Mouse (Mus musculus) kidney, embryonic 14.5 days (tissue): ENCODE measurements around the gene Rabl2. TPM values are rescaled to one million over a fixed set of nuclear protein-coding genes. Genes with fewer than 3 reads are reported as not detected.

ENCODE experiments used
- ATAC-seq: fragments of 200-750 bp; cut with Nextera tagmentation; 2 replicates; pipeline ENCODE4 v1.8.0; 2017; ENCODE audit warnings: moderate number of reproducible peaks, mild to moderate bottlenecking, moderate TSS enrichment, moderate library complexity; ENCODE audit not compliant: low FRiP score, low TSS enrichment
- H3K27ac ChIP-seq: fragments of 300-500 bp; sonication (generic); 2 replicates; pipeline ENCODE4 v1.5.1; 2014; ENCODE audit warnings: low read depth, mild to moderate bottlenecking, low read length, moderate library complexity, mixed read lengths
- H3K27me3 ChIP-seq: fragments of 300-500 bp; sonication (generic); 2 replicates; pipeline ENCODE4 v1.6.1; 2014; ENCODE audit warnings: mild to moderate bottlenecking, low read length; ENCODE audit not compliant: control insufficient read depth, insufficient read depth
- H3K36me3 ChIP-seq: fragments of 300-500 bp; sonication (generic); 2 replicates; pipeline ENCODE4 v1.6.1; 2014; ENCODE audit warnings: low read length, mixed read lengths; ENCODE audit not compliant: control insufficient read depth, insufficient read depth
- H3K4me1 ChIP-seq: fragments of 300-500 bp; sonication (generic); 2 replicates; pipeline ENCODE4 v1.6.1; 2014; ENCODE audit warnings: low read length, mixed read lengths; ENCODE audit not compliant: control insufficient read depth, insufficient read depth
- H3K4me2 ChIP-seq: fragments of 300-500 bp; sonication (generic); replicated peaks from 2 replicates; pipeline ENCODE4 v1.6.1; 2014; ENCODE audit warnings: low read depth, mild to moderate bottlenecking, low read length
- H3K4me3 ChIP-seq: fragments of 300-500 bp; sonication (generic); 2 replicates; pipeline ENCODE4 v1.5.1; 2014; ENCODE audit warnings: mild to moderate bottlenecking, low read length
- H3K9ac ChIP-seq: fragments of 300-500 bp; sonication (generic); 2 replicates; pipeline ENCODE4 v1.6.1; 2014; ENCODE audit warnings: low read depth, mild to moderate bottlenecking, low read length, moderate library complexity
- H3K9me3 ChIP-seq: fragments of 300-500 bp; sonication (generic); 2 replicates; pipeline ENCODE4 v1.6.1; 2016; ENCODE audit warnings: low read length; ENCODE audit not compliant: control insufficient read depth
- WGBS: fragments of 180-500 bp; shearing (Covaris S2); extraction: QIAGEN DNeasy Blood & Tissue Kit; methylation state at CpG from one replicate; pipeline ENCODE4 v1.1.7; 2014; 5-methylcytosine and 5-hydroxymethylcytosine counted together
- polyA plus RNA-seq: library from polyadenylated mRNA; unstranded; fragments of >200 nt; fragmentation: Nextera tagmentation; extraction: Ambion mirVana; gene quantifications from 2 replicates; pipeline ENCODE4 v1.2.1, GENCODE M21; 2014

Rabl2 gene
- polyA plus RNA-seq, 1 experiment from 2014 or later, result 66.2 TPM

- H3K27me3 ChIP-seq, result peaks cover 35% of the 10 kb centered on the region
- 14% methylated on average over 40 of the region's 40 CpGs for WGBS
Observed at GRCm38 (mm10) chr15:89557179-89557995, 34.3 kb downstream of the Rabl2 start.

GRCm38 (mm10) chr15:89556401-89557178 is 35.1 kb downstream of the Rabl2 start:
- peak; percentile 56; the same call in 1 of the 2 replicates for ATAC-seq
- H3K4me2 ChIP-seq, result peak overlapping the region; percentile 45
- no peak overlapping the region for H3K27ac ChIP-seq
- WGBS, result 22% methylated on average over 22 of the region's 23 CpGs
- H3K4me1 ChIP-seq, result peaks cover 20% of the 10 kb centered on the region
- H3K9ac ChIP-seq, result no peak overlapping the region
- peak overlapping the region; percentile 14 for H3K4me3 ChIP-seq
- peaks cover 2% of the 10 kb centered on the region; the same call in 1 of the 2 replicates for H3K36me3 ChIP-seq
- H3K27me3 ChIP-seq, result peaks cover 35% of the 10 kb centered on the region
- no peaks in the 10 kb centered on the region for H3K9me3 ChIP-seq

More at GRCm38 (mm10) chr15:89557179-89557995, 34.3 kb downstream of the Rabl2 start:
- Histone ChIP-seq H3K4me1 (peaks cover 20% of the 10 kb centered on the region), H3K36me3 (peaks cover 2% of the 10 kb centered on the region; the same call in 1 of the 2 replicates), H3K4me2 (peak overlapping the region; percentile 45), H3K27ac (no peak overlapping the region), H3K4me3 (peak overlapping the region; percentile 31), H3K9me3 (no peaks in the 10 kb centered on the region), H3K9ac (no peak overlapping the region)
- ATAC-seq, result peak; percentile 14; the same call in 1 of the 2 replicates

GRCm38 (mm10) chr15:89555591-89555990 is 36.1 kb downstream of the Rabl2 start:
- no peak overlapping the region for H3K4me2 ChIP-seq
- H3K9ac ChIP-seq, result no peak overlapping the region
- no peaks in the 10 kb centered on the region for H3K9me3 ChIP-seq
- H3K27me3 ChIP-seq, result peaks cover 35% of the 10 kb centered on the region
- ATAC-seq, result no peak
- WGBS, result 86% methylated on average over 6 of the region's 6 CpGs
- H3K4me1 ChIP-seq, result peaks cover 20% of the 10 kb centered on the region
- no peak overlapping the region for H3K4me3 ChIP-seq
- no peak overlapping the region for H3K27ac ChIP-seq
- peaks cover 2% of the 10 kb centered on the region; the same call in 1 of the 2 replicates for H3K36me3 ChIP-seq

GRCm38 (mm10) chr15:89551733-89552132 is 40.0 kb downstream of the Rabl2 start:
- ATAC-seq, result no peak
- Histone ChIP-seq H3K27ac (no peak overlapping the region), H3K36me3 (peaks cover 2% of the 10 kb centered on the region; the same call in 1 of the 2 replicates), H3K9ac (no peak overlapping the region), H3K9me3 (no peaks in the 10 kb centered on the region), H3K4me2 (no peak overlapping the region), H3K27me3 (peaks cover 19% of the 10 kb centered on the region), H3K4me3 (no peak overlapping the region), H3K4me1 (peaks cover 14% of the 10 kb centered on the region; the same call in 1 of the 2 replicates)
- WGBS, result 79% methylated on average over 1 of the region's 1 CpGs

- Histone ChIP-seq H3K27me3 (peaks cover 10% of the 10 kb centered on the region), H3K27ac (no peak overlapping the region), H3K4me3 (no peak overlapping the region), H3K36me3 (peaks cover 2% of the 10 kb centered on the region; the same call in 1 of the 2 replicates), H3K9ac (no peak overlapping the region), H3K9me3 (no peaks in the 10 kb centered on the region), H3K4me1 (peaks cover 13% of the 10 kb centered on the region; the same call in 1 of the 2 replicates), H3K4me2 (no peak overlapping the region)
- ATAC-seq, result no peak
- WGBS, result 95% methylated on average over 8 of the region's 8 CpGs
Observed at GRCm38 (mm10) chr15:89550506-89550905, 41.2 kb downstream of the Rabl2 start.

- no peaks in the 10 kb centered on the region for H3K9me3 ChIP-seq
- peak overlapping the region; percentile 39 for H3K4me3 ChIP-seq
- peak; percentile 16; the same call in 1 of the 2 replicates for ATAC-seq
- H3K4me1 ChIP-seq, result peaks cover 13% of the 10 kb centered on the region; the same call in 1 of the 2 replicates
- H3K27ac ChIP-seq, result no peak overlapping the region
- H3K36me3 ChIP-seq, result peaks cover 2% of the 10 kb centered on the region; the same call in 1 of the 2 replicates
- peak overlapping the region; percentile 71 for H3K4me2 ChIP-seq
- H3K9ac ChIP-seq, result peak overlapping the region; percentile 68; the same call in 1 of the 2 replicates
- 45% methylated on average over 11 of the region's 11 CpGs for WGBS
- H3K27me3 ChIP-seq, result peaks cover 10% of the 10 kb centered on the region
Observed at GRCm38 (mm10) chr15:89548837-89549236, 42.9 kb downstream of the Rabl2 start.

GRCm38 (mm10) chr15:89547824-89548601 is 43.7 kb downstream of the Rabl2 start:
- Histone ChIP-seq H3K4me1 (peaks cover 13% of the 10 kb centered on the region; the same call in 1 of the 2 replicates), H3K9ac (peak overlapping the region; percentile 68), H3K9me3 (no peaks in the 10 kb centered on the region), H3K36me3 (peaks cover 2% of the 10 kb centered on the region; the same call in 1 of the 2 replicates), H3K27ac (no peak overlapping the region), H3K4me2 (peak overlapping the region; percentile 71), H3K27me3 (peaks cover 10% of the 10 kb centered on the region), H3K4me3 (peak overlapping the region; percentile 39)
- ATAC-seq, result peak; percentile 89
- 16% methylated on average over 55 of the region's 58 CpGs for WGBS

- Histone ChIP-seq H3K9ac (peak overlapping the region; percentile 68; the same call in 1 of the 2 replicates), H3K4me2 (peak overlapping the region; percentile 71), H3K36me3 (peaks cover 3% of the 10 kb centered on the region; the same call in 1 of the 2 replicates), H3K27ac (no peak overlapping the region), H3K9me3 (no peaks in the 10 kb centered on the region), H3K4me1 (peaks cover 13% of the 10 kb centered on the region; the same call in 1 of the 2 replicates), H3K27me3 (peaks cover 10% of the 10 kb centered on the region), H3K4me3 (peak overlapping the region; percentile 39)
- no peak for ATAC-seq
- WGBS, result 55% methylated on average over 8 of the region's 8 CpGs
Observed at GRCm38 (mm10) chr15:89547321-89547720, 44.4 kb downstream of the Rabl2 start.
